Mouse (Mus musculus): Measurements from ENCODE around the gene Spryd4. TPM values are rescaled to one million over a fixed set of nuclear protein-coding genes. Genes with fewer than 3 reads are reported as not detected.
"Not testable (repeated sequence)": the region's sequence is repeated elsewhere in the genome, so short reads cannot be mapped to it uniquely, and the experiment has no call there.

Gene Spryd4
- polyA plus RNA-seq, 1 experiment from 2014 or later = 38.6 TPM

- no peak overlapping the region for H3K4me3 ChIP-seq (ENCODE audit: low read length)
- H3K27me3 ChIP-seq (ENCODE audit: insufficient read depth, low read length) = no peaks in the 10 kb centered on the region
- H3K9ac ChIP-seq (replicated peaks; ENCODE audit: low read length) = peak overlapping the region; percentile 88; the same call in 1 of the 2 replicates
- peaks cover 14% of the 10 kb centered on the region for H3K4me1 ChIP-seq (ENCODE audit: insufficient read depth, low read length)
- no peak for ATAC-seq (ENCODE audit: low FRiP score, low TSS enrichment)
- 0 out of 2 replicates have a peak, but pooled peaks cover 5% of the 10 kb centered on the region for H3K36me3 ChIP-seq (ENCODE audit: insufficient read depth, low read length)
- peak overlapping the region; percentile 68; the same call in 1 of the 2 replicates for H3K27ac ChIP-seq (ENCODE audit: low read length)
- WGBS = 69% methylated on average over 12 of the region's 12 CpGs
- no peaks in the 10 kb centered on the region for H3K9me3 ChIP-seq (ENCODE audit: low read length)
- H3K4me2 ChIP-seq (replicated peaks; ENCODE audit: low read depth, low read length) = 0 out of 2 replicates have a peak overlapping the region, but pooled peaks have one; percentile 85
These were observed 19.0 kb upstream of the Spryd4 start for GRCm38 (mm10) chr10:128230582-128230981.

- Histone ChIP-seq H3K9me3 (ENCODE audit: low read length) (no peaks in the 10 kb centered on the region), H3K4me3 (ENCODE audit: low read length) (no peak overlapping the region), H3K36me3 (ENCODE audit: insufficient read depth, low read length) (no peaks in the 10 kb centered on the region), H3K4me2 (replicated peaks; ENCODE audit: low read depth, low read length) (no peak overlapping the region), H3K4me1 (ENCODE audit: insufficient read depth, low read length) (peaks cover 13% of the 10 kb centered on the region), H3K27me3 (ENCODE audit: insufficient read depth, low read length) (no peaks in the 10 kb centered on the region), H3K9ac (replicated peaks; ENCODE audit: low read length) (no peak overlapping the region), H3K27ac (ENCODE audit: low read length) (no peak overlapping the region)
- 86% methylated on average over 8 of the region's 8 CpGs for WGBS
- no peak for ATAC-seq (ENCODE audit: low FRiP score, low TSS enrichment)
These were observed 16.4 kb upstream of the Spryd4 start for GRCm38 (mm10) chr10:128228009-128228408.

GRCm38 (mm10) chr10:128227592-128227991 lies 16.0 kb upstream of the Spryd4 start:
- no peaks in the 10 kb centered on the region for H3K36me3 ChIP-seq (ENCODE audit: insufficient read depth, low read length)
- no peak overlapping the region for H3K27ac ChIP-seq (ENCODE audit: low read length)
- no peak overlapping the region for H3K4me2 ChIP-seq (replicated peaks; ENCODE audit: low read depth, low read length)
- WGBS = 77% methylated on average over 9 of the region's 9 CpGs
- no peak overlapping the region for H3K4me3 ChIP-seq (ENCODE audit: low read length)
- no peaks in the 10 kb centered on the region for H3K9me3 ChIP-seq (ENCODE audit: low read length)
- H3K4me1 ChIP-seq (ENCODE audit: insufficient read depth, low read length) = peaks cover 9% of the 10 kb centered on the region
- H3K27me3 ChIP-seq (ENCODE audit: insufficient read depth, low read length) = no peaks in the 10 kb centered on the region
- ATAC-seq (ENCODE audit: low FRiP score, low TSS enrichment) = no peak
- no peak overlapping the region for H3K9ac ChIP-seq (replicated peaks; ENCODE audit: low read length)

- no peaks in the 10 kb centered on the region for H3K27me3 ChIP-seq (ENCODE audit: insufficient read depth, low read length)
- WGBS = 57% methylated on average over 4 of the region's 4 CpGs
- H3K9ac ChIP-seq (replicated peaks; ENCODE audit: low read length) = no peak within 1 kb of the TSS
- H3K4me1 ChIP-seq (ENCODE audit: insufficient read depth, low read length) = peaks cover under 1% of the 10 kb centered on the region
- no peak within 1 kb of the TSS for H3K4me2 ChIP-seq (replicated peaks; ENCODE audit: low read depth, low read length)
- H3K27ac ChIP-seq (ENCODE audit: low read length) = no peak within 1 kb of the TSS
- H3K4me3 ChIP-seq (ENCODE audit: low read length) = no peak within 1 kb of the TSS
- no peaks in the 10 kb centered on the region for H3K36me3 ChIP-seq (ENCODE audit: insufficient read depth, low read length)
- ATAC-seq (ENCODE audit: low FRiP score, low TSS enrichment) = no peak
- H3K9me3 ChIP-seq (ENCODE audit: low read length) = no peaks in the 10 kb centered on the region
These were observed 13.9 kb upstream of the Spryd4 start, which contains the start of gene Mip for GRCm38 (mm10) chr10:128225538-128225937. Mip (plus strand) TSS chr10:128225838.

GRCm38 (mm10) chr10:128225064-128225463 lies 13.5 kb upstream of the Spryd4 start:
- no peak for ATAC-seq (ENCODE audit: low FRiP score, low TSS enrichment)
- no peak overlapping the region for H3K4me3 ChIP-seq (ENCODE audit: low read length)
- no peaks in the 10 kb centered on the region for H3K27me3 ChIP-seq (ENCODE audit: insufficient read depth, low read length)
- H3K9ac ChIP-seq (replicated peaks; ENCODE audit: low read length) = no peak overlapping the region
- no peak overlapping the region for H3K27ac ChIP-seq (ENCODE audit: low read length)
- 48% methylated on average over 5 of the region's 5 CpGs for WGBS
- H3K9me3 ChIP-seq (ENCODE audit: low read length) = no peaks in the 10 kb centered on the region
- H3K36me3 ChIP-seq (ENCODE audit: insufficient read depth, low read length) = no peaks in the 10 kb centered on the region
- H3K4me1 ChIP-seq (ENCODE audit: insufficient read depth, low read length) = no peaks in the 10 kb centered on the region
- no peak overlapping the region for H3K4me2 ChIP-seq (replicated peaks; ENCODE audit: low read depth, low read length)

DNA sequence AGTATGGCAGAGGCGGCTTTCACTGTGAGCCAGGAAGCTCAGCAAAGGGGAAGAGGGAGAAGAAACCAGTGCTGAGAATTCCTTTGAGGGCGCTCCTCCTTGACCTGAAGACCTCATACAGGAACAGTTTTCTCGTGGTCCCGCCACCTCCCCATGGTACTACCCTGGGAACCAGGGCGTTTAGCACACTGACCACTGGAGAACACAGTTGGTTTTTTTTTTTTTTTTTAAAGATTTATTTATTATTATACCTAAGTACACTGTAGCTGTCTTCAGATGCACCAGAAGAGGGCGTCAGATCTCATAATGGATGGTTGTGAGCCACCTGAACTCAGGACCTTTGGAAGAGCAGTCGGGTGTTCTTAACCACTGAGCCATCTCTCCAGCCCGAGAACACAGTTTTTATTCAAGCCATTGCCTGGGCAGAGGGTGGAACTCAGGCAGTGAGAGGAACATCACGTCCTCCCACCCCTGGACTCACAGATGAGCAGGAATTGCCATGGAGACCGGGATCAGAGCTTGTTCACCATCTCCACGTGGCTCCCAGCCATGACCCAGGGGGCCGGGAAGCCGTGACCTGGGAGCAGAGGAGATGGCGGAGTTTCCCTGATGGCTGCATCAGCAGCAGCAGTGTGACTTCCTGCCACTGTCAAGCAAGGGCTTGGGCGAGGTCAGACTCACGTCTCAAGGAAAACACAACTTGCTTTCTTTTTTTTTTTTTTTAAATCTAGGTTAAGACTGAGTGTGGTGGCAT lies 10.1 kb upstream of the Spryd4 start:
- Histone ChIP-seq H3K4me3 (ENCODE audit: low read length) (no peak overlapping the region), H3K9ac (replicated peaks; ENCODE audit: low read length) (no peak overlapping the region), H3K4me1 (ENCODE audit: insufficient read depth, low read length) (no peaks in the 10 kb centered on the region), H3K27me3 (ENCODE audit: insufficient read depth, low read length) (no peaks in the 10 kb centered on the region), H3K36me3 (ENCODE audit: insufficient read depth, low read length) (no peaks in the 10 kb centered on the region), H3K4me2 (replicated peaks; ENCODE audit: low read depth, low read length) (no peak overlapping the region), H3K27ac (ENCODE audit: low read length) (no peak overlapping the region), H3K9me3 (ENCODE audit: low read length) (no peaks in the 10 kb centered on the region)
- ATAC-seq (ENCODE audit: low FRiP score, low TSS enrichment) = no peak
- WGBS = 48% methylated on average over 16 of the region's 16 CpGs

- H3K27ac ChIP-seq (ENCODE audit: low read length) = no peak overlapping the region
- no peaks in the 10 kb centered on the region for H3K4me1 ChIP-seq (ENCODE audit: insufficient read depth, low read length)
- H3K27me3 ChIP-seq (ENCODE audit: insufficient read depth, low read length) = peaks cover 1% of the 10 kb centered on the region; the same call in 1 of the 2 replicates
- 93% methylated on average over 18 of the region's 18 CpGs for WGBS
- H3K4me3 ChIP-seq (ENCODE audit: low read length) = no peak overlapping the region
- H3K4me2 ChIP-seq (replicated peaks; ENCODE audit: low read depth, low read length) = no peak overlapping the region
- no peaks in the 10 kb centered on the region for H3K36me3 ChIP-seq (ENCODE audit: insufficient read depth, low read length)
- no peak for ATAC-seq (ENCODE audit: low FRiP score, low TSS enrichment)
- no peak overlapping the region for H3K9ac ChIP-seq (replicated peaks; ENCODE audit: low read length)
- H3K9me3 ChIP-seq (ENCODE audit: low read length) = no peaks in the 10 kb centered on the region
These were observed 6.9 kb upstream of the Spryd4 start for GRCm38 (mm10) chr10:128218387-128219117.

- H3K9ac ChIP-seq (replicated peaks; ENCODE audit: low read length) = no peak overlapping the region
- no peak for ATAC-seq (ENCODE audit: low FRiP score, low TSS enrichment)
- H3K4me1 ChIP-seq (ENCODE audit: insufficient read depth, low read length) = peaks cover 21% of the 10 kb centered on the region
- H3K27me3 ChIP-seq (ENCODE audit: insufficient read depth, low read length) = peaks cover 5% of the 10 kb centered on the region; the same call in 1 of the 2 replicates
- no peaks in the 10 kb centered on the region for H3K36me3 ChIP-seq (ENCODE audit: insufficient read depth, low read length)
- H3K4me2 ChIP-seq (replicated peaks; ENCODE audit: low read depth, low read length) = no peak overlapping the region
- 75% methylated on average over 5 of the region's 5 CpGs for WGBS
- H3K9me3 ChIP-seq (ENCODE audit: low read length) = no peaks in the 10 kb centered on the region
- H3K27ac ChIP-seq (ENCODE audit: low read length) = no peak overlapping the region
- H3K4me3 ChIP-seq (ENCODE audit: low read length) = no peak overlapping the region
These were observed 3.4 kb upstream of the Spryd4 start for GRCm38 (mm10) chr10:128214981-128215380.

DNA sequence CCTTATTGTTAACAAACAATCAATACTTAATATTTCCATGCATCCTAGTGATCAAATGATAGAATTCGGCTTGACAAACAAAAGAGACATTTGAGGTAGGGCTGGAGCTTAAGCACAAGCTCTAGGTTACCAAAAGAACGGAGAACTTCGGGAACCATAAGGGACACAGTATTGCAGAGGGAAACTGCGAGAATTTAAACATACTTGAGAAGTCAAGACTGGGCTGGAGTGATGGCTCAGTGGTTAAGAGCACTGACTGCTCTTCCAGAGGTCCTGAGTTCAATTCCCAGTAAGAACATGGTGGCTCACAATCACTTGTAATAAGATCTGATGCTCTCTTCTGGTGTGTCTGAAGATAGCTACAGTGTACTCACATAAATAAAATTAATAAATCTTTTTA lies 2.5 kb upstream of the Spryd4 start:
- ATAC-seq (ENCODE audit: low FRiP score, low TSS enrichment); H3K9ac ChIP-seq (replicated peaks; ENCODE audit: low read length); H3K4me2 ChIP-seq (replicated peaks; ENCODE audit: low read depth, low read length); H3K27ac ChIP-seq (ENCODE audit: low read length); H3K36me3 ChIP-seq (ENCODE audit: insufficient read depth, low read length); H3K27me3 ChIP-seq (ENCODE audit: insufficient read depth, low read length); H3K4me3 ChIP-seq (ENCODE audit: low read length); H3K9me3 ChIP-seq (ENCODE audit: low read length): not testable (repeated sequence)
- WGBS = 89% methylated on average over 4 of the region's 4 CpGs
- peaks cover 21% of the 10 kb centered on the region for H3K4me1 ChIP-seq (ENCODE audit: insufficient read depth, low read length)

Data from kidney, embryonic 16.5 days (tissue).